Mouse (Mus musculus) thymus, adult 2 months (tissue): ENCODE measurements around the gene Slc22a18.

Experiments
- CTCF ChIP-seq: fragments of 200-500 bp; IDR thresholded peaks from 2 replicates; pipeline ENCODE4 v1.5.1; 2012; ENCODE audit warnings: mild to moderate bottlenecking, control low read depth, low read length, moderate library complexity, borderline replicate concordance; ENCODE audit not compliant: control insufficient read depth, poor library complexity, insufficient read depth; ENCODE audit errors: extremely low read depth
- POLR2A ChIP-seq: fragments of 200-500 bp; IDR thresholded peaks from 2 replicates; pipeline ENCODE4 v1.6.1; 2012; ENCODE audit warnings: mild to moderate bottlenecking, low read length, control low read depth, moderate library complexity; ENCODE audit not compliant: control insufficient read depth, poor library complexity, insufficient read depth; ENCODE audit errors: extremely low read depth

- TF ChIP-seq CTCF (no peak), POLR2A (no peak)
Observed at GRCm38 (mm10) chr7:143444580-143444954, 29.0 kb upstream of the Slc22a18 start.
